Mouse (Mus musculus) cerebral cortex, adult 2 months (tissue): ENCODE results near the gene Rock2.

Source experiments
- WGBS: fragments of 180-500 bp; shearing (Covaris S2); methylation state at CpG from one replicate; pipeline ENCODE4 v1.1.7; 2018; 5-methylcytosine and 5-hydroxymethylcytosine counted together

The Rock2 gene

GRCm38 (mm10) chr12:16903949-16904635 is 9.4 kb downstream of the Rock2 start:
- 25% methylated on average over 2 of the region's 2 CpGs for WGBS

DNA sequence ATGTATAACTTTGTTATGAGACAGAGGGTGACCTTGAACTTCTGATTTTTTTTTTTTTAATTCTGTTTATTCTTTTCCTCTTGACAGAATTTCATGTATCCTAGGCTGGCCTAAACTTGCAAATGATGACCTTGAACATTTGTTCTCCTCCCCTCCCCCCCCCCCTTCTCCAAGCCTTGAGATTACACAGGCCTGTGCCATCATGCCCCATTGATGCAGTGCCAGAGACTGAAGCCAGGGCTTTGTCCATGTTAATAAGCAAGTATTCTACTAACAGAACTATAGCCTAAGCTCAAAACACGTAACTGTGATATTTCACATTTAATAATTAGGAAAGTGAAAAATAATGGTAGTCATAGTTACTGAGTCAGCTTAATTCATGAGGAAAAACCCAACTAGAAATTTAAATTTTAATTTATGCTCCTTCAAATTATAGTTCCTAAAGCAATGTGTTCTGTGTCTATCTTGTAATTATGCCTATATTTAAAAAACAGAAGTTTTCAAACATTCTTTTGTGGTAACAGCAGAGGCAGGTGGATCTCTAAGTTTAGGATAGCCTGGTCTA is 12.7 kb downstream of the Rock2 start:
- 73% methylated on average over 1 of the region's 1 CpGs for WGBS

DNA sequence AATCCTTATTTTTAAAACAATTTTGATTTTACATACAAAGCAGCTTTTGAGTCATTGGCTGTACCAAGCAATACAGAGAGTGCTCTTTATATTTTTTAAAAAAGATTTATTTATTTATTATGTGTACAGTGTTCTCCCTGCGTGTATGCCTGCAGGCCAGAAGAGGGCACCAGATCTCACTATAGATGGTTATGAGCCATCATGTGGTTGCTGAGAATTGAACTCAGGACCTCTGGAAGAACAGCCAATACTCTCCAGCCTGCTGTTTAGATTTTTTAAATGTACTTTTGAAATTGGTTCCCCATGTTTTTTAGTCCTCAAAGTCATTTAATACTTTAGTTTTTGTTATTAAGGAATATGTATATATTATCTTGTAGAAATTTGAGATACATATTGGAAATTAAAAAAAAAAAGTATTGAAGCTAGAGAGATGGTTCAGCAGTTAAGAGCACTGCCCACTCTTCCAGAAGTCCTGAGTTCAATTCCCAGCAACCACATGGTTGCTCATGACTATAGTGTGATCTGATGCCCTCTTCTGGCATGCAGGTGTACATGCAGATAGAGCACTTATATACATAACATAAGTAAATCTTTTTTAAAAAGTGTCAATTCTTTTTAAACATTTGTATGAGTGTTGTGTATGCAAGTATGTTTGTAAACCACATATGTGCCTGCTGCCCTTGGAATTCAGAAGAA is 13.4 kb downstream of the Rock2 start:
- 87% methylated on average over 1 of the region's 1 CpGs for WGBS

GRCm38 (mm10) chr12:16911524-16911923 is 16.8 kb downstream of the Rock2 start:
- WGBS: 58% methylated on average over 2 of the region's 3 CpGs

GRCm38 (mm10) chr12:16912600-16912999 is 17.9 kb downstream of the Rock2 start:
- WGBS: 75% methylated on average over 3 of the region's 3 CpGs

DNA sequence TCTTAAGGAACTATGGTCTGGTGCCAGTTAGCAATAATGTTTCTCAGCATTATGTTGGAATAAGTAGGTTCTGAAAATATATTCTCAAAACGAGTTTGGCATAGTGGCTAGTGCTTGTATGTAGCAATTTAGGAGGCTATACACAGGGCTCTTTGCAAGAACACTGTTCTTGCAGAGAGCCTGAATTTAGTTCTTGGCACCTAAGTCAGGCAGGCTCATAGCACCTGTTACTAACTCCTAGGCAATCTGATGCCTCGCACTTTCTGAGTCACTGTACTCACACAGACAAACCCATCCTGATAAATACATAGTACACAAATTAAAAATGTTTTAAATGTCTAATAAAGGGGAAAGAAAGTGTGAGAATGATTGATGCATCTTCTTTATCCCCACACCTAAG is 33.2 kb downstream of the Rock2 start:
- WGBS: 40% methylated on average over 2 of the region's 2 CpGs

DNA sequence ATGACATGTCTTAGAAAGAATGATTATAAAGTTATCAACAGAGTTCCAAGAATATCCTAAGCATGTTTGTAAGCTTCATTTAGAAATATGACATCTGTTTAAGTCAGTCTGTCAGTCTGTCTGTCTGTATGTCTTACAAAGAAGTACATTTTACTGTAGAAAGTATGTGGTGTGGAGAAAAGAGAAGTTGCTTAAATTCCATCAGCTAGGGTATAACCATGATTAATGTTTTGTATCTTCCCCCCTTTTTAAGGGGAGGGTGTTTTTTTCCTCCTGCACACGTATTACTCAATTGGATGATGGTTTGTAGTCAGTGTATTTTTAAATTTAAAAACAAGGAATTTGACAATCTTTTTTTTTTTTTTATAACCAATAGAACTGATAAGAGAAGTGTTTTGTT is 39.7 kb downstream of the Rock2 start:
- 76% methylated on average over 1 of the region's 1 CpGs for WGBS

DNA sequence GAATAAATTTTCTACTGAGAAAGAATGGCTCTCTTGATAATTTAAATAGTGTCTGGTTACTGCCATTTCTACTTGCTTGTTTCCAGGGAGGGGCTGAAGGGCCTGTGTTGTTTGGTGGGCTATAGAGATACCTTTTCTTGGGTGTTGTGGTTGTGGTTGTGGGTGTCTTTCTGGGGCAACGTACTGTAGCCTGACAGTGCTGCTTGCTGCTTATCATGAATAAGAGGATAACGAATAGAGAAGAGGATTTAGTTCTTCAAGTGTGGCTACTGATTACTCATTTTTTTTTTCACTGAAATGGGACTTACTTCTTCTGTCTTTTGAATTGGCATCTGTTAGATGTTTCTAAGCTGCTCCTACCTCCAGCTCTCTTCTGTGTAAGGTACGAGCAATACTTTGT is 47.3 kb downstream of the Rock2 start:
- WGBS: 53% methylated on average over 3 of the region's 3 CpGs

GRCm38 (mm10) chr12:16948239-16948638 is 53.5 kb downstream of the Rock2 start:
- 81% methylated on average over 6 of the region's 6 CpGs for WGBS

- WGBS: 56% methylated on average over 1 of the region's 1 CpGs
Observed at GRCm38 (mm10) chr12:16958851-16959250, 64.2 kb downstream of the Rock2 start.

DNA sequence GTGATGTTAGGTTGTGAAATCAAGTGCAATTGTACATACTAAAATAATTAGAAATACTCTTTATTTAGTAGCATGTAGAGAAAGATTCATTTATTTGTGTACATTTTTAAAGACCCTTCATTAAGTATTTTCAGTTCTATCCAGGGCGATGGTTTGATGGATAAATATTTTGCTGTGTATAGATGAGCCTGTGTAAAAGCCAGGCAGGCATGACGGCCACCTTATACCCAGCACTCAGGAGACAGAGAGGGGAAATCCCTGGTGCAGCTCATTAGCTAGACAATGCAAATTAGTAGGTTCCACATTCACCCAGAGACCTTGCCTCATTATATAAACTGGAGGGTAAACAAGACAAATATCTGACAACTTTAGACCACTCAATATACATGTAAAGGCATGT is 68.7 kb downstream of the Rock2 start:
- WGBS: 80% methylated on average over 2 of the region's 2 CpGs

GRCm38 (mm10) chr12:16966811-16967210 is 72.1 kb downstream of the Rock2 start:
- 82% methylated on average over 2 of the region's 2 CpGs for WGBS

DNA sequence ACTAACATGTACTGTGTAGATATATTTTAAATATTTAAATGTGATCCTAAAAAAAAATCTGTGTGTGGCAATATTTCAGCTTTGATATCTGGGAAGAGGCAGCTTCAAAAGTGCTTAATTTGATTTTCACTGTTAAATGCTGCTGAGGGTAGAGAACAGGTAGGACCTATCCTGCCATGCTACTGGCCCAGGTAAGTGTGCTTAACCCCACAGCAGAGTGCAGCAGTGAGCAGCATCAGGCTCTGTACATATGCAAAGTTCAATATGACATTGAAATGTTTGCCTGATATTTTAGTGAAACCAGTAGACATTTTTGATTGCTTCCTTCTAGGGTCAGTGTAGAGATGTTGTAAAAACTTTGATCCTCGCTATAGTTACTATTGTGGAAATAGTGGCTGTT is 91.1 kb downstream of the Rock2 start:
- 90% methylated on average over 1 of the region's 1 CpGs for WGBS

GRCm38 (mm10) chr12:16991376-16991775 is 96.7 kb downstream of the Rock2 start:
- 78% methylated on average over 2 of the region's 2 CpGs for WGBS

GRCm38 (mm10) chr12:16992355-16992754 is 97.7 kb downstream of the Rock2 start:
- WGBS: 69% methylated on average over 2 of the region's 2 CpGs

- 72% methylated on average over 2 of the region's 2 CpGs for WGBS
Observed at GRCm38 (mm10) chr12:16994291-16994690, 99.6 kb downstream of the Rock2 start.

- 76% methylated on average over 5 of the region's 5 CpGs for WGBS
Observed at GRCm38 (mm10) chr12:16996281-16996680, 101.6 kb downstream of the Rock2 start.

DNA sequence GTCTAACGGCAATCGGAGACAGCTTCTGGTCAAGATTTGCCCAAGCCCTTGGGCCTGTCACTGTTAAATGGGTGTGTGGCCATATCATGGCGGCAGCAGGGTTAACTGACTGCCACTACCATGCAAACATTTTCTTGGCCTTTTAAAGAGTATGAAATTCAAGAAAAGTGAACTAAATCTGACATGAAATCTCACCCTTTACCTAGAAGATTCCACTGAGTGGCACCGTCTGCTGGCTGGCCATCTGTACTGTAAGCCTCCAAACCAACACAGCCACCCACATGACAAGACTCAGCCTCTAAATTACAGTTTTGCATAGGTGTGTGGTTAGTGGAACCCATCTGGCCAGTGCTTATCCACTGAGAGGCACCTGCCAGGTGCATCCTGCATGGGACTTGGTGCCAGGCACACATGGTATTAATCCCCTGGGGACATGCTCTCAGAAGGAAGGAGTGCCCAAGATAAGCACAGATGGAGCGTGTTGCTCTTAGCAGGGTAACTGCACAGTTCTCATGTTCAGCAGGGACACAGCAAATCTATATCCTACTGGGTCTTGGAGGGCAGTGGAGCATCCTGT is 102.3 kb downstream of the Rock2 start:
- 78% methylated on average over 5 of the region's 5 CpGs for WGBS

GRCm38 (mm10) chr12:16999146-16999545 is 104.5 kb downstream of the Rock2 start:
- WGBS: 6% methylated on average over 10 of the region's 10 CpGs

DNA sequence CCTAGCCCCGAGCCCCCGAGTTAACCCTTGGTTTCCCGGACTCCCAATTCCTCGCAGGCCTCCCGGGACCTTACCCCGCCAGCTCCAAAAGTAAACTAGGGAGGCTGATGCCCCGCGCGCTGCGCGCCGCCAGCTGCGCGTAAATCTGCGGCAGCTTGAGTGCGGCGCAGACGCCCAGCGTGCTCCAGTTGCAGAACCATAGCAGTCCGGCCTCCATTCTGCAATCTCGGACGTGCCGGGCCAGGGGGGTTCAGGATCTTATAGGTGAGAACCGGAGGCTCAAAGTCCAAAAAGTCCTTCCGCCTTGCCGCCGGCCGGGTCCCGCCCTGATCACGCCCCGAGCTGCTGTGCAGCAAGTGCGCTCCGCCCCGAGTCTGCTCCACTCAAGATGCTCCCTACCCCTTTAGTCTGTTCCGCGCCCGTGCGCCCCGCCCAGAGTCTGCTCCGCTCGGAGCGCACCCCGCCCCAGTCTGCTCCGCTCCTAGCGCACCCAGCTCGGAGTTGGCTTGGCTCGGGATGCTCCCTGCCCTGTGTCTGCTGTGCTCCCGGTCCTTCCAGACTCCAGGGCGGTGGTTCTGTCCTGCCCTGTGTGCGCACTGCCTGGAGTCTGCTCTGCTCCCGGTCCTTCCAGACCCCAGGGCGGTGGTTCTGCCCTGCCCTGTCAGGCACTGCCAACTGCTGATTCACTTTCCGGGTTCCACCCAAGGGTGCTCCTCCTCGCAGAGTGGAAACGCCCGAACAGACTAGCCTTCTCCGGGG is 105.2 kb downstream of the Rock2 start, which contains the start of gene Pqlc3:
TSS of gene Pqlc3 (minus strand) at position 670 of the 759 bp plus-strand sequence.
- WGBS: under 1% methylated on average over 57 of the region's 57 CpGs

DNA sequence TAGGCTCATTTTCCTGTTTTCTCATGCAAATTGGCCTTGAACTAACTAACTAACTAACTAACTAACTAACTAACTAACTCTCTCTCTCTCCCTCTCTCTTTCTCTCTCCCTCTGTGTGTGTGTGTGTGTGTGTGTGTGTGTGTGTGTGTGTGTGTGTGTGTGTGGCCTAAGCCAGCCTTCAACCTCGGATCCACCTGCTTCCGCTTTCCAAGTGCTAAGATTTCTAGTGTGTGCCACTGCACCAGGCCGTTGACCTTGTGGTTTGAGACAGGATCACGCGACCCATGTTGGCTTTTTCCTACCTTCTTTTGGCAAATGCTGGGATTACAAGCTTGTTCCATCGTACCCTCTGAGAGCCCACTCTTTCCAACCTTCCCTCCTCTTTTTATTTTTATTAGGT is 105.9 kb downstream of the Rock2 start:
- 77% methylated on average over 6 of the region's 6 CpGs for WGBS

- 68% methylated on average over 4 of the region's 4 CpGs for WGBS
Observed at GRCm38 (mm10) chr12:17001211-17001610, 106.5 kb downstream of the Rock2 start.
